In genomic region chr8:121358609-121359008, GRCm38 (mm10) we compare ENCODE assay signal across 11 mouse cellular contexts.
DNase-seq lines count a peak whose midpoint lies in the region; ATAC-seq and TF ChIP-seq lines count a peak whose summit lies in the region.
"Had no signal": no experiment of that assay in that cellular context is flagged by ENCODE, and none has a peak within 500 bp of the region (broad histone marks: within the 10 kb centered on the region; RNA-seq: fewer than 3 reads in every experiment).

No protein-coding gene starts in this region.

- no peaks in the 10 kb centered on the region for H3K36me3 ChIP-seq in midbrain, embryonic 13.5 days
- no peaks in the 10 kb centered on the region for H3K36me3 ChIP-seq in midbrain, postnatal 0 days (ENCODE audit: insufficient read depth, low read length)
- H3K36me3 ChIP-seq in intestine, postnatal 0 days (ENCODE audit: control insufficient read depth, insufficient read depth): no peaks in the 10 kb centered on the region
- H3K36me3 ChIP-seq in neural tube, embryonic 15.5 days: no peaks in the 10 kb centered on the region
- H3K36me3 ChIP-seq: hindbrain, embryonic 15.5 days had no signal

- no peak for TF ChIP-seq CTCF in midbrain, postnatal 0 days (IDR thresholded peaks at IDR 0.05)
- no peak for TF ChIP-seq CTCF in intestine, postnatal 0 days (IDR thresholded peaks at IDR 0.05; ENCODE audit: low read depth)

- peaks cover 9% of the 10 kb centered on the region for H3K4me1 ChIP-seq in midbrain, embryonic 13.5 days (replicated peaks)
- H3K4me1 ChIP-seq in midbrain, postnatal 0 days (ENCODE audit: insufficient read depth, low read length): no peaks in the 10 kb centered on the region
- peaks cover 7% of the 10 kb centered on the region for H3K4me1 ChIP-seq in intestine, postnatal 0 days (replicated peaks; ENCODE audit: control insufficient read depth, insufficient read depth, low read length)
- peaks cover 31% of the 10 kb centered on the region for H3K4me1 ChIP-seq in neural tube, embryonic 15.5 days

- H3K4me3 ChIP-seq in midbrain, embryonic 13.5 days (replicated peaks): no peak overlapping the region
- no peak overlapping the region for H3K4me3 ChIP-seq in midbrain, postnatal 0 days (ENCODE audit: low read depth, low read length)
- H3K4me3 ChIP-seq in intestine, postnatal 0 days (ENCODE audit: low read depth, low read length): no peak overlapping the region
- H3K4me3 ChIP-seq in neural tube, embryonic 15.5 days (replicated peaks): no peak overlapping the region
- H3K4me3 ChIP-seq: hindbrain, embryonic 15.5 days; left cerebral cortex, adult 2 months had no signal

- no peak overlapping the region for H3K4me2 ChIP-seq in midbrain, embryonic 13.5 days (replicated peaks)
- no peak overlapping the region for H3K4me2 ChIP-seq in midbrain, postnatal 0 days (ENCODE audit: low read depth, low read length, poor library complexity, severe bottlenecking)
- peak overlapping the region; percentile 44; the same call in 1 of the 2 replicates for H3K4me2 ChIP-seq in intestine, postnatal 0 days (replicated peaks; ENCODE audit: low read depth)
- no peak overlapping the region; the same call in 1 of the 2 replicates for H3K4me2 ChIP-seq in neural tube, embryonic 15.5 days
- H3K4me2 ChIP-seq: hindbrain, embryonic 15.5 days had no signal

- H3K27me3 ChIP-seq in midbrain, embryonic 13.5 days: 0 out of 2 replicates have a peak, but pooled peaks cover 2% of the 10 kb centered on the region
- H3K27me3 ChIP-seq in midbrain, postnatal 0 days (ENCODE audit: insufficient read depth, low read length): peaks cover 3% of the 10 kb centered on the region; the same call in 1 of the 2 replicates
- peaks cover 19% of the 10 kb centered on the region for H3K27me3 ChIP-seq in intestine, postnatal 0 days (replicated peaks; ENCODE audit: control insufficient read depth, insufficient read depth, low read length)
- peaks cover 16% of the 10 kb centered on the region; the same call in 1 of the 2 replicates for H3K27me3 ChIP-seq in neural tube, embryonic 15.5 days (replicated peaks)
- H3K27me3 ChIP-seq: hindbrain, embryonic 15.5 days had no signal

- no peak overlapping the region for H3K9ac ChIP-seq in midbrain, embryonic 13.5 days (replicated peaks)
- no peak overlapping the region for H3K9ac ChIP-seq in midbrain, postnatal 0 days (replicated peaks; ENCODE audit: low read length, poor library complexity, severe bottlenecking)
- H3K9ac ChIP-seq in intestine, postnatal 0 days (ENCODE audit: low read depth, low read length): no peak overlapping the region
- H3K9ac ChIP-seq in neural tube, embryonic 15.5 days (replicated peaks): no peak overlapping the region
- H3K9ac ChIP-seq: hindbrain, embryonic 15.5 days had no signal

- 0 out of 2 replicates have a peak, but pooled peaks cover 3% of the 10 kb centered on the region for H3K9me3 ChIP-seq in midbrain, embryonic 13.5 days
- H3K9me3 ChIP-seq in midbrain, postnatal 0 days (ENCODE audit: low read length): no peaks in the 10 kb centered on the region
- 0 out of 2 replicates have a peak, but pooled peaks cover 2% of the 10 kb centered on the region for H3K9me3 ChIP-seq in intestine, postnatal 0 days (ENCODE audit: control insufficient read depth)
- no peaks in the 10 kb centered on the region for H3K9me3 ChIP-seq in neural tube, embryonic 15.5 days (replicated peaks)
- H3K9me3 ChIP-seq: hindbrain, embryonic 15.5 days had no signal

- ATAC-seq in midbrain, embryonic 13.5 days: 0 out of 2 replicates have a peak, but pooled peaks have one; percentile 49
- ATAC-seq in midbrain, postnatal 0 days (ENCODE audit: low FRiP score): no peak
- ATAC-seq in intestine, postnatal 0 days: peak; percentile 21; the same call in 1 of the 2 replicates
- no peak for ATAC-seq in neural tube, embryonic 15.5 days (ENCODE audit: low FRiP score)

- 59% methylated on average over 4 of the region's 4 CpGs for WGBS in midbrain, embryonic 13.5 days
- 68% methylated on average over 4 of the region's 4 CpGs for WGBS in midbrain, postnatal 0 days
- 32% methylated on average over 4 of the region's 4 CpGs for WGBS in intestine, postnatal 0 days
- WGBS in neural tube, embryonic 15.5 days: 49% methylated on average over 4 of the region's 4 CpGs

- DNase-seq in adrenal gland, postnatal 14 days: peak; percentile 44
- no peak for DNase-seq in adrenal gland, postnatal 36 days
- no peak for DNase-seq in midbrain, postnatal 0 days (ENCODE audit: low spot score)
- no peak for DNase-seq in gastrocnemius, postnatal 4 days (ENCODE audit: low spot score in 2 of 2)
- no peak for DNase-seq in left cerebral cortex, adult 18-20 months (ENCODE audit: low spot score in 2 of 2)
- DNase-seq: lung, postnatal 10 days had no signal

- H3K27ac ChIP-seq in midbrain, embryonic 13.5 days: no peak overlapping the region
- H3K27ac ChIP-seq in midbrain, postnatal 0 days (ENCODE audit: low read depth, low read length): no peak overlapping the region
- no peak overlapping the region for H3K27ac ChIP-seq in intestine, postnatal 0 days (ENCODE audit: low read depth, low read length)
- peak overlapping the region; percentile 72 for H3K27ac ChIP-seq in neural tube, embryonic 15.5 days (replicated peaks)
- H3K27ac ChIP-seq: left cerebral cortex, adult 2 months had no signal

Comparison
In these comparisons a context has a peak if more than half of its experiments do, and no peak if none do; other contexts are left out.
1. ATAC-seq: peak in midbrain, embryonic 13.5 days (single experiment) and intestine, postnatal 0 days (single experiment); none in midbrain, postnatal 0 days (single experiment) and neural tube, embryonic 15.5 days (single experiment).